Mouse (Mus musculus) embryonic facial prominence, embryonic 11.5 days (tissue): ENCODE measurements around the gene Vasp. TPM values are rescaled to one million over a fixed set of nuclear protein-coding genes. Genes with fewer than 3 reads are reported as not detected.

Experiments used
- ATAC-seq: fragments of 200-750 bp; cut with Nextera tagmentation; replicated peaks from 2 replicates; pipeline ENCODE4 v1.8.0; 2017; ENCODE audit warnings: low read depth; ENCODE audit not compliant: insufficient number of reproducible peaks, low FRiP score, low TSS enrichment
- DNase-seq: peaks from one replicate; pipeline ENCODE4 v3.0.0-alpha.2; 2015; ENCODE audit warnings: low spot score
- H3K27ac ChIP-seq: fragments of 300-500 bp; sonication (generic); replicated peaks from 2 replicates; pipeline ENCODE4 v1.5.1; 2014; ENCODE audit warnings: mild to moderate bottlenecking, low read depth, low read length, control low read depth
- H3K27me3 ChIP-seq: fragments of 300-500 bp; sonication (generic); 2 replicates; pipeline ENCODE4 v1.6.1; 2014; ENCODE audit warnings: mild to moderate bottlenecking, low read length, moderate library complexity, mixed read lengths; ENCODE audit not compliant: control insufficient read depth, insufficient read depth
- H3K36me3 ChIP-seq: fragments of 300-500 bp; sonication (generic); replicated peaks from 2 replicates; pipeline ENCODE4 v1.6.1; 2014; ENCODE audit warnings: low read depth, mild to moderate bottlenecking, low read length, moderate library complexity, mixed read lengths; ENCODE audit not compliant: control insufficient read depth, insufficient read depth
- H3K4me1 ChIP-seq: fragments of 300-500 bp; sonication (generic); 2 replicates; pipeline ENCODE4 v1.6.1; 2014; ENCODE audit warnings: low read length, mixed read lengths; ENCODE audit not compliant: control insufficient read depth, insufficient read depth
- H3K4me2 ChIP-seq: fragments of 300-500 bp; sonication (generic); 2 replicates; pipeline ENCODE4 v1.6.1; 2014; ENCODE audit warnings: low read depth, mild to moderate bottlenecking, control low read depth, low read length, moderate library complexity
- H3K4me3 ChIP-seq: fragments of 300-500 bp; sonication (generic); 2 replicates; pipeline ENCODE4 v1.5.1; 2014; ENCODE audit warnings: low read depth, low read length, control low read depth
- H3K9ac ChIP-seq: fragments of 300-500 bp; sonication (generic); replicated peaks from 2 replicates; pipeline ENCODE4 v1.6.1; 2014; ENCODE audit warnings: mild to moderate bottlenecking, control low read depth, low read length
- H3K9me3 ChIP-seq: fragments of 300-500 bp; sonication (generic); replicated peaks from 2 replicates; pipeline ENCODE4 v1.6.1; 2016; ENCODE audit warnings: mild to moderate bottlenecking, low read length, inconsistent platforms, mixed read lengths; ENCODE audit not compliant: control insufficient read depth
- WGBS: fragments of 180-500 bp; shearing (Covaris S2); extraction: QIAGEN DNeasy Blood & Tissue Kit; methylation state at CpG from one replicate; pipeline ENCODE4 v1.1.7; 2014; 5-methylcytosine and 5-hydroxymethylcytosine counted together
- polyA plus RNA-seq: library from polyadenylated mRNA; unstranded; fragments of >200 nt; fragmentation: Nextera tagmentation; extraction: Ambion mirVana; gene quantifications from 2 replicates; pipeline ENCODE4 v1.2.1, GENCODE M21; 2014

Vasp gene
- polyA plus RNA-seq, 1 experiment from 2014 or later: 53.2 TPM

DNA sequence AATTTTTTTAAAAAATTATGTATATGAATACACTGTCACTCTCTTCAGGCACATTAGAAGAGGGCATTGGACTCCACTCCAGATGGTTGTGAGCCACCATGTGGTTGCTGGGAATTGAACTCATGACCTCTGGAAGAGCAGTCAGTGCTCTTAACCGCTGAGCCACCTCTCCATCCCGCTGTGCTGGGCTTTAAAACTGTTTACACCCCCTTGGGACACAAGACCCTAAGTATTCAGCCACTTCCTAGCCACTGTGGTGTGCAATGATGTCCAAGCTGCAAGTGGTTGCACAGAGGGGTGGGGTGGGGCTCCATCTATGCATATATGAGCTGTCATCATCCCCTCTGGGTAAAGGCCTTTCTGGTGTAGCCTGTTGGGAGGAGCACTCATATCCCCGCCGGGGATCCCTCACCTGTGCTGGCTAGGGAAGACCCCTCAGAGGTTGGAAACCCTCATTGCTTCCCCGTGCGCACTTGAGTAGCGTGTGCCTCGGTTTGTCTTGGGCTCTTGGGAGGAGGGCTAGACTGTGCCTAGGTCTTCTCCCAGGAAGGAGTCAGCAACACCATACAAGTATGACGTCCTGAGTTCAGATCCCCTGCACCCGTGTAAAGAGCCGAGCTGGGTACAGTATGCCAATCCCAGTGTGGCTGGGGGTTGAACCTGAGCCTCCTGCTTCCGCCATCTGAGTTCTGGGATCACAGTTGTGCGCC lies 63.3 kb downstream of the Vasp start:
- Histone ChIP-seq H3K9me3 (no peaks in the 10 kb centered on the region), H3K27ac (no peak overlapping the region), H3K4me1 (no peaks in the 10 kb centered on the region), H3K4me2 (no peak overlapping the region), H3K36me3 (no peaks in the 10 kb centered on the region; the same call in 1 of the 2 replicates), H3K4me3 (no peak overlapping the region), H3K27me3 (no peaks in the 10 kb centered on the region), H3K9ac (no peak overlapping the region)
- ATAC-seq (no peak), DNase-seq (no peak)
- 78% methylated on average over 13 of the region's 13 CpGs for WGBS

Other genes starting within 250 kb of the Vasp start
- gene Foxa3, start 248.3 kb downstream of the Vasp start, polyA plus RNA-seq: not detected in 2 replicates
- 34.8 and 36.3 TPM in 2 replicates for gene Sympk, start 247.4 kb downstream of the Vasp start, polyA plus RNA-seq
- not detected in 2 replicates for gene Rsph6a, start 217.1 kb downstream of the Vasp start, polyA plus RNA-seq
- gene Dmwd, start 195.6 kb downstream of the Vasp start, polyA plus RNA-seq: 17.2 and 17.7 TPM in 2 replicates
- 5.1 and 6.5 TPM in 2 replicates for gene Dmpk, start 188.0 kb downstream of the Vasp start, polyA plus RNA-seq
- gene Six5, start 177.2 kb downstream of the Vasp start, polyA plus RNA-seq: 10.0 and 10.5 TPM in 2 replicates
- gene Gm4969, start 153.4 kb downstream of the Vasp start, polyA plus RNA-seq: 2.4 TPM in 2 replicates
- gene Fbxo46, start 152.0 kb downstream of the Vasp start, polyA plus RNA-seq: 7.4 and 7.7 TPM in 2 replicates
- gene Qpctl, start 122.5 kb downstream of the Vasp start, polyA plus RNA-seq: 9.4 and 9.7 TPM in 2 replicates
- 157 and 171 TPM in 2 replicates for gene Snrpd2, start 122.1 kb downstream of the Vasp start, polyA plus RNA-seq
- 0.15 and 0.77 TPM in 2 replicates for gene Gipr, start 105.7 kb downstream of the Vasp start, polyA plus RNA-seq
- 2.1 and 2.3 TPM in 2 replicates for gene Eml2, start 95.4 kb downstream of the Vasp start, polyA plus RNA-seq
- 1.4 and 1.8 TPM in 2 replicates for gene Gpr4, start 59.3 kb downstream of the Vasp start, polyA plus RNA-seq
- 39.5 and 45.5 TPM in 2 replicates for gene Opa3, start 43.5 kb downstream of the Vasp start, polyA plus RNA-seq
- gene Ppm1n, start 8.2 kb upstream of the Vasp start, polyA plus RNA-seq: not detected in 2 replicates
- 15.8 and 17.5 TPM in 2 replicates for gene Rtn2, start 10.8 kb upstream of the Vasp start, polyA plus RNA-seq
- gene Fosb, start 38.2 kb upstream of the Vasp start, polyA plus RNA-seq: not detected in 2 replicates
- gene Ercc1, start 73.0 kb upstream of the Vasp start, polyA plus RNA-seq: 87.1 and 94.5 TPM in 2 replicates
- 20.1 and 21.5 TPM in 2 replicates for gene Cd3eap, start 87.7 kb upstream of the Vasp start, polyA plus RNA-seq
- gene Ppp1r13l, start 87.9 kb upstream of the Vasp start, polyA plus RNA-seq: 4.7 and 5.2 TPM in 2 replicates
- 7.1 and 8.2 TPM in 2 replicates for gene Ercc2, start 110.2 kb upstream of the Vasp start, polyA plus RNA-seq
- 3.9 and 5.6 TPM in 2 replicates for gene Klc3, start 132.3 kb upstream of the Vasp start, polyA plus RNA-seq
- gene Ckm, start 133.0 kb upstream of the Vasp start, polyA plus RNA-seq: 0.17 TPM in 1 of 2 replicates, not detected in the other
- 7.9 and 8.6 TPM in 2 replicates for gene Mark4, start 187.0 kb upstream of the Vasp start, polyA plus RNA-seq
- gene Exoc3l2, start 191.5 kb upstream of the Vasp start, polyA plus RNA-seq: 1.2 and 1.7 TPM in 2 replicates
- 2.3 and 2.6 TPM in 2 replicates for gene Bloc1s3, start 236.6 kb upstream of the Vasp start, polyA plus RNA-seq
- gene Trappc6a, start 236.6 kb upstream of the Vasp start, polyA plus RNA-seq: 51.7 and 58.2 TPM in 2 replicates
- gene Nkpd1, start 246.0 kb upstream of the Vasp start, polyA plus RNA-seq: 0.08 TPM in 1 of 2 replicates, not detected in the other